Mouse (Mus musculus) stomach, postnatal 0 days (tissue): ENCODE results near the gene Ntm.
A peak's percentile ranks its signal among the peaks of the same experiment; 100 is the strongest.

Experiments used
- CTCF ChIP-seq: IDR thresholded peaks from 2 replicates; pipeline ENCODE4 v1.5.1; 2016; ENCODE audit warnings: antibody characterized with exemption, low read depth, mild to moderate bottlenecking, moderate library complexity
- EP300 ChIP-seq: optimal IDR thresholded peaks from 2 replicates; pipeline ENCODE3; 2016; ENCODE audit warnings: antibody characterized with exemption

DNA sequence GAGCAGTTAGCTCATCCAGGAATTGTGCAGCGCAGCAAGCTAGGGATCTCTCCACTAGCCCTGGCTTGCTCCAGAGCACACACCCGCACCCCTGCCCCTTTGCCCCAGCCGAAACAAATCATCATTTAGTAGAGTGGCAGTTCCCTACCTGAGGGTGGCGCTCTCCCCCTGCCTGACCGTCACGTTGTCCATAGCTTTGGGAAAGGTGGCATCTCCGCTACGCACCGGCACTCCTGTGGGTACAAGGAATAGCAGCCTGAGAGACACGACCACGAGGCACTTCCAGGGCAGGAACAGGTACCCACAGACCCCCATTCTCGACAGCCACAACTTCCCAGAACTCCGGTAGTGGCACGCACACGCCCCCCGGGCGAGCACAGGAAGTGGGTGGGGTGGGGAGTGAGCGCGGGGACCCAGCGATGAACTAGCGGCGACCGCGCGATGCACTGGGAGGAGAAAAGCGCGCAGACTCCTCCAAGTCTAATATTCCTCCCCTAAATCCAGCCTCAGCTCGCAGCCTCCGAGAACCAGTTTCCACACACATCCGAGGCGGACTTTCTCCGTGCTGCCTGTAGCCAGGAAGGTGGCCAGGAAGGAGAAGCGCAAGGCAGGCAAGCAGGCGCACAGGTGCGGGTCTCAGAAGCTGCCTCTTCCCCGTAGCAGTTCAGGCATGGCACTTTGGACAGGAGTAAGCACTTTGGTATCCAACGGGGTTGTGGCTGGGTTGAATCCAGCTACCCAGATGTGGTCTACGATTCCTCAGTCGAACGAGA lies 551.3 kb downstream of the Ntm start:
- TF ChIP-seq CTCF = peak; percentile 67
- no peak for TF ChIP-seq EP300
